Comparison of ENCODE assay signal across 24 mouse cellular contexts in genomic region chrX:164522138-164522537, GRCm38 (mm10). TPM values are rescaled to one million over a fixed set of nuclear protein-coding genes. Genes with fewer than 3 reads are reported as not detected.
"Had no signal": no experiment of that assay in that cellular context is flagged by ENCODE, and none has a peak within 500 bp of the region (broad histone marks: within the 10 kb centered on the region; RNA-seq: fewer than 3 reads in every experiment).

No protein-coding gene starts in this region.

- DNase-seq: retina, postnatal 1 day; right cerebral cortex, adult 18-20 months; right cerebral cortex, postnatal 14 days; right cerebral cortex, postnatal 25 days; right cerebral cortex, postnatal 4 days; spleen, adult 18-20 months; thymus, adult 18-20 months; thymus, adult 2 months; thymus, postnatal 14 days; thymus, postnatal 25 days; thymus, postnatal 36 days; thymus, postnatal 4 days had no signal

- H3K4me3 ChIP-seq: neural tube, embryonic 13.5 days; neural tube, embryonic 15.5 days; stomach, embryonic 15.5 days had no signal

- H3K4me2 ChIP-seq: neural tube, embryonic 13.5 days; neural tube, embryonic 15.5 days; stomach, embryonic 15.5 days had no signal

- H3K27me3 ChIP-seq: neural tube, embryonic 13.5 days; neural tube, embryonic 15.5 days; stomach, embryonic 15.5 days had no signal

- H3K9me3 ChIP-seq: neural tube, embryonic 13.5 days; neural tube, embryonic 15.5 days; stomach, embryonic 15.5 days had no signal

- H3K27ac ChIP-seq: neural tube, embryonic 13.5 days; neural tube, embryonic 15.5 days; stomach, embryonic 15.5 days; stomach, postnatal 0 days had no signal

- H3K36me3 ChIP-seq: neural tube, embryonic 13.5 days; neural tube, embryonic 15.5 days; stomach, embryonic 15.5 days had no signal

- H3K9ac ChIP-seq: neural tube, embryonic 13.5 days; neural tube, embryonic 15.5 days; stomach, embryonic 15.5 days had no signal

- H3K4me1 ChIP-seq: neural tube, embryonic 13.5 days; neural tube, embryonic 15.5 days; stomach, embryonic 15.5 days had no signal

RNA-seq across cellular contexts. Expression of gene Asb9, which starts 16.0 kb away (rescaled TPM):
- total RNA-seq: neutrophil, adult 5-6 weeks had no signal
- polyA plus RNA-seq: neural tube, embryonic 13.5 days; neural tube, embryonic 14.5 days; neural tube, embryonic 15.5 days; small intestine, adult 2 months; spleen, adult 2 months; stomach, embryonic 14.5 days; stomach, embryonic 15.5 days; stomach, embryonic 16.5 days; stomach, postnatal 0 days; thymus, adult 2 months; thymus, postnatal 0 days; urinary bladder, adult 2 months had no signal
